Mouse (Mus musculus) heart, postnatal 0 days (tissue): ENCODE results near the gene Cyp2b19.

ENCODE experiments used
- CTCF ChIP-seq: IDR thresholded peaks from 2 replicates; pipeline ENCODE4 v1.5.1; 2016; ENCODE audit warnings: antibody characterized with exemption, control low read depth, low read depth
- EP300 ChIP-seq: IDR thresholded peaks from 2 replicates; pipeline ENCODE4 v1.6.1; 2016; ENCODE audit warnings: antibody characterized with exemption, low read depth

DNA sequence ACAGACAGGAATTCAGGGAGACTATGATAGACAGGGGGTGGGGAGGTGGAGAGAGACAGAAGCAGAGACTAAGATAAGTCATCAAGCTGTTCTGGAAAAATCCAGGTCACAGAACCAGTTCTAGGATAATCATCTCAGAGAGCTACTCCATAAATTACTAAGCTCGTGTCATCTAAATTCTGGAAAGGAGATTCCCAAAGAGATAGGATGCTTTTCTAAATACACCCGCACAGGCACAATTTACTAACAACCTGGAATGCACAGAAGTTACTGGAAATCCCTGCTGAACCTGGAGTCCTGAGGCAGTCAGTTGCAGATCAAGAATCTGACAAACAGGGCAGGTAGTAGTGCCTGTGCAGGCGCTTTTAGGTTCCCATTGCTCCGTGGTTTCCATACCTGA is 13.0 kb upstream of the Cyp2b19 start:
- TF ChIP-seq EP300 (no peak), CTCF (no peak)
